Comparison of ENCODE assay signal across 12 mouse cellular contexts in the genomic region with DNA sequence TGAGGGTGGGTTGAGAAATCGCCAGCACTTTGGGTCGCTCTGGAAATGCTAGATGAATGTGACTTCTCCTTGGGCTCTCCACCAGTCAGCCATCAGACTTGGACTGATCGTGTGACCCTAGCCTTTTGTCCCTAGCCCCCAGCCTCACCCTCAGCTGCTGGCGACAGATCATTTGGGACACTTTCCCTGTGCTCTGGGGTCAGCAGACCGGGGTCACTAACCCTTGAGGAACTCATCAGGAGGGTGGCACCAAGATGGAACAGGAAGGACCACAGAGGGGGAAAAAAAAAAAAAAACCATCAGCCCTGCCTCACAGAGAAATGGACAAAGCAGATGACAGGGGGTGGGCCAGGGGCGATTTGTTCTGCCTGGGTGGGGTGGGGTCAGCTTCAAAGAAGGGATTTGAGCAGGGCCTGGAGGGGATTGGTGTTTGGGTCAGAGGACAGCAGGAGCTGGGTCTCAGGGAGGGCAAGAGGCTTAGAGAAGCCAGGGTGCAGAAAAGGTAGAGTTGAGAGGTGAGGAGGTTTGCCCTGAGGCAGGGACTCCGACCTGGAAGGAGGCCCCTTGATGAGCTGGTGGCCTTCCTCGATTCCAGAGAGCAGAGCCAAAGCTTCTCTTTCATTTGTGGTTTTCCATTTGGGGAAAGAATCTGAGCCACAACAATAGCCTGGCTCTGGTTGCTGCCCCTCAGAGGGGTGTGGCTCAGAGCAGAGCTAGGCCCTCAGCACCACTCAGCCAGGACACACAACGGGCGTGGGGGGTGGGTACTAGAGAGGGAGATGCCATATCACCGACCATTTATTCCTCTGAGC. TPM values are rescaled to one million over a fixed set of nuclear protein-coding genes. Genes with fewer than 3 reads are reported as not detected.
DNase-seq lines count a peak whose midpoint lies in the region; ATAC-seq and TF ChIP-seq lines count a peak whose summit lies in the region.
"Had no signal": no experiment of that assay in that cellular context is flagged by ENCODE, and none has a peak within 500 bp of the region (broad histone marks: within the 10 kb centered on the region; RNA-seq: fewer than 3 reads in every experiment).

No protein-coding gene starts in this region.

- WGBS in kidney, embryonic 14.5 days, result 20% methylated on average over 11 of the region's 11 CpGs
- 8% methylated on average over 11 of the region's 11 CpGs for WGBS in limb, embryonic 10.5 days

- no peak overlapping the region for H3K4me2 ChIP-seq in kidney, embryonic 14.5 days (replicated peaks; ENCODE audit: low read depth, low read length)
- H3K4me2 ChIP-seq: limb, embryonic 15.5 days had no signal

- no peaks in the 10 kb centered on the region for H3K36me3 ChIP-seq in kidney, embryonic 14.5 days (ENCODE audit: control insufficient read depth, insufficient read depth, low read length)
- no peaks in the 10 kb centered on the region for H3K36me3 ChIP-seq in ES-Bruce4 (ENCODE audit: control insufficient read depth, insufficient read depth, low read length, poor library complexity, severe bottlenecking)
- H3K36me3 ChIP-seq in limb, embryonic 10.5 days, result no peaks in the 10 kb centered on the region
- H3K36me3 ChIP-seq: G1E; limb, embryonic 15.5 days had no signal

- H3K4me3 ChIP-seq in kidney, embryonic 14.5 days (ENCODE audit: low read length), result no peak overlapping the region
- H3K4me3 ChIP-seq in ES-Bruce4 (ENCODE audit: low read depth, low read length), result no peak overlapping the region
- H3K4me3 ChIP-seq in limb, embryonic 10.5 days, result no peak overlapping the region
- H3K4me3 ChIP-seq: limb, embryonic 15.5 days had no signal

- no peak for ATAC-seq in kidney, embryonic 14.5 days (ENCODE audit: low FRiP score, low TSS enrichment)

- no peak overlapping the region for H3K9ac ChIP-seq in kidney, embryonic 14.5 days (ENCODE audit: low read depth, low read length)
- H3K9ac ChIP-seq in ES-Bruce4 (ENCODE audit: low read depth, poor library complexity, severe bottlenecking), result no peak overlapping the region
- H3K9ac ChIP-seq: limb, embryonic 15.5 days had no signal

- H3K27ac ChIP-seq in kidney, embryonic 14.5 days (ENCODE audit: low read depth, low read length), result peak overlapping the region; percentile 3; the same call in 1 of the 2 replicates
- H3K27ac ChIP-seq in ES-Bruce4 (ENCODE audit: insufficient read depth, low read length), result no peak overlapping the region
- H3K27ac ChIP-seq in limb, embryonic 10.5 days, result peak overlapping the region; percentile 82
- H3K27ac ChIP-seq: limb, embryonic 15.5 days had no signal

- TF ChIP-seq POLR2A in ES-Bruce4 (IDR thresholded peaks at IDR 0.05; ENCODE audit: insufficient read depth, low read length), result no peak

- no peaks in the 10 kb centered on the region for H3K9me3 ChIP-seq in kidney, embryonic 14.5 days (ENCODE audit: control insufficient read depth, low read length)
- H3K9me3 ChIP-seq in ES-Bruce4 (replicated peaks; ENCODE audit: control insufficient read depth, insufficient read depth, low read length, poor library complexity, severe bottlenecking), result no peaks in the 10 kb centered on the region
- no peaks in the 10 kb centered on the region for H3K9me3 ChIP-seq in limb, embryonic 10.5 days (replicated peaks)
- H3K9me3 ChIP-seq: limb, embryonic 15.5 days had no signal

- H3K4me1 ChIP-seq in kidney, embryonic 14.5 days (ENCODE audit: control insufficient read depth, insufficient read depth, low read length), result peaks cover 33% of the 10 kb centered on the region
- H3K4me1 ChIP-seq in ES-Bruce4 (ENCODE audit: control insufficient read depth, insufficient read depth, low read length), result peaks cover 11% of the 10 kb centered on the region
- H3K4me1 ChIP-seq in limb, embryonic 10.5 days, result peaks cover 57% of the 10 kb centered on the region

- DNase-seq in kidney, adult 18-20 months, result no peak
- peak; percentile 39 for DNase-seq in MN1 (ENCODE audit: low spot score)
- DNase-seq in limb, embryonic 10.5 days (ENCODE audit: low spot score), result peak; percentile 34
- no peak for DNase-seq in cerebellum, postnatal 10 days
- no peak for DNase-seq in cerebellum, postnatal 4 days (ENCODE audit: low spot score in 2 of 2)
- DNase-seq: layer of hippocampus, adult 9-11 months had no signal

- no peak for TF ChIP-seq CTCF in ES-Bruce4 (IDR thresholded peaks at IDR 0.05; ENCODE audit: low read depth, low read length)

- H3K27me3 ChIP-seq in kidney, embryonic 14.5 days (ENCODE audit: control insufficient read depth, insufficient read depth, low read length), result peaks cover 14% of the 10 kb centered on the region; the same call in 1 of the 2 replicates
- H3K27me3 ChIP-seq in ES-Bruce4 (ENCODE audit: control insufficient read depth, insufficient read depth, low read length, poor library complexity, severe bottlenecking), result no peaks in the 10 kb centered on the region
- H3K27me3 ChIP-seq in limb, embryonic 10.5 days (ENCODE audit: low read depth, poor library complexity, severe bottlenecking), result peaks cover 39% of the 10 kb centered on the region

- 0 out of 2 replicates have a peak, but pooled peaks have one; percentile 9 for TF ChIP-seq EP300 in ES-Bruce4 (IDR thresholded peaks at IDR 0.05; ENCODE audit: insufficient read depth, low read depth, low read length)

RNA-seq across cellular contexts. Expression of a gene that starts 3.5 kb away (rescaled TPM):
- polyA plus RNA-seq in kidney, embryonic 14.5 days (2014; fragmentation: Nextera tagmentation; extraction: Ambion mirVana), result 9.2 and 12.8 TPM in 2 replicates
- polyA plus RNA-seq in ES-Bruce4 (2011; ENCODE audit: insufficient read depth, insufficient read length, low read depth, missing spikeins), result 0.55 TPM in 1 of 2 replicates, not detected in the other
- 9.2 and 10.9 TPM in 2 replicates for polyA plus RNA-seq in limb, embryonic 10.5 days (2016; fragmentation: Nextera tagmentation; extraction: Ambion mirVana)
- polyA plus RNA-seq: G1E had no signal

RNA-seq across cellular contexts. Expression of a gene that starts 10.7 kb away (rescaled TPM):
- polyA plus RNA-seq in kidney, embryonic 14.5 days (2014; fragmentation: Nextera tagmentation; extraction: Ambion mirVana), result not detected in 2 replicates
- not detected in 2 replicates for polyA plus RNA-seq in ES-Bruce4 (2011; ENCODE audit: insufficient read depth, insufficient read length, low read depth, missing spikeins)
- not detected in 2 replicates for polyA plus RNA-seq in limb, embryonic 10.5 days (2016; fragmentation: Nextera tagmentation; extraction: Ambion mirVana)
- polyA plus RNA-seq: adrenal gland, adult 2 months; G1E; limb, embryonic 15.5 days; spleen, adult 2 months had no signal

RNA-seq across cellular contexts. Expression of a gene that starts 12.0 kb away (rescaled TPM):
- 17.5 and 18.9 TPM in 2 replicates for polyA plus RNA-seq in kidney, embryonic 14.5 days (2014; fragmentation: Nextera tagmentation; extraction: Ambion mirVana)
- polyA plus RNA-seq in ES-Bruce4 (2011; ENCODE audit: insufficient read depth, insufficient read length, low read depth, missing spikeins), result 16.8 and 17.2 TPM in 2 replicates
- 19.0 and 23.5 TPM in 2 replicates for polyA plus RNA-seq in limb, embryonic 10.5 days (2016; fragmentation: Nextera tagmentation; extraction: Ambion mirVana)

RNA-seq across cellular contexts. Expression of a gene that starts 13.9 kb away (rescaled TPM):
- 0.41 TPM in 1 of 2 replicates, not detected in the other for polyA plus RNA-seq in kidney, embryonic 14.5 days (2014; fragmentation: Nextera tagmentation; extraction: Ambion mirVana)
- polyA plus RNA-seq in ES-Bruce4 (2011; ENCODE audit: insufficient read depth, insufficient read length, low read depth, missing spikeins), result not detected in 2 replicates
- 0.60 and 0.79 TPM in 2 replicates for polyA plus RNA-seq in limb, embryonic 10.5 days (2016; fragmentation: Nextera tagmentation; extraction: Ambion mirVana)
- polyA plus RNA-seq: adrenal gland, adult 2 months; spleen, adult 2 months had no signal

RNA-seq across cellular contexts. Expression of a gene that starts 19.2 kb away (rescaled TPM):
- polyA plus RNA-seq in kidney, embryonic 14.5 days (2014; fragmentation: Nextera tagmentation; extraction: Ambion mirVana), result 5.0 and 6.4 TPM in 2 replicates
- 10.4 and 10.8 TPM in 2 replicates for polyA plus RNA-seq in ES-Bruce4 (2011; ENCODE audit: insufficient read depth, insufficient read length, low read depth, missing spikeins)
- polyA plus RNA-seq in limb, embryonic 10.5 days (2016; fragmentation: Nextera tagmentation; extraction: Ambion mirVana), result 0.76 and 1.1 TPM in 2 replicates
- polyA plus RNA-seq: G1E had no signal

Comparison
In these comparisons a context has a peak if more than half of its experiments do, and no peak if none do; other contexts are left out.
1. DNase-seq: peak in MN1 (single experiment) and limb, embryonic 10.5 days (single experiment); none in kidney, adult 18-20 months (single experiment), cerebellum, postnatal 10 days (0 of 2) and cerebellum, postnatal 4 days (0 of 2).